Mouse (Mus musculus): Measurements from ENCODE around the gene Lax1.
A peak's percentile ranks its signal among the peaks of the same experiment; 100 is the strongest.
"Not testable (repeated sequence)": the region's sequence is repeated elsewhere in the genome, so short reads cannot be mapped to it uniquely, and the experiment has no call there.

The Lax1 gene

DNA sequence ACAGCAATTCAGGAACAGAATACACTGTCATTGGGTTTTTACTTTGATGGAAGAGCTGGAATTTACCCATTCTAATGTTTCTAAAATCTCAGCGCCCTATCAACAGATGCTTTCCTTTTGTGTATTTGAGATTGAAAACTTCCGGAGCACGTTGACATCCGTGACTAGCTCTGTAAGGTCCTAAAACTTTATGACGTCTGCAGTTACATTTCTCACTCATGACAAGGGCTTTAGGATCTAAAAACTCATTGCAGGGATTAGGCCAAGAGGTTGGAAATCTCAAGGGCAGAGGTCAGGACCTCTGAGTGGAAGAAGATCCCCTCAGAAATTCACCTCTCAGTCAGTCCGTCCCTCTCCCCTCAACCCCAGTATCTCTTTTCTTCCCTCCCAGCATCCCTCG lies 1.6 kb downstream of the Lax1 start:
- DNase-seq (ENCODE audit: low read depth, low spot score): no peak

DNA sequence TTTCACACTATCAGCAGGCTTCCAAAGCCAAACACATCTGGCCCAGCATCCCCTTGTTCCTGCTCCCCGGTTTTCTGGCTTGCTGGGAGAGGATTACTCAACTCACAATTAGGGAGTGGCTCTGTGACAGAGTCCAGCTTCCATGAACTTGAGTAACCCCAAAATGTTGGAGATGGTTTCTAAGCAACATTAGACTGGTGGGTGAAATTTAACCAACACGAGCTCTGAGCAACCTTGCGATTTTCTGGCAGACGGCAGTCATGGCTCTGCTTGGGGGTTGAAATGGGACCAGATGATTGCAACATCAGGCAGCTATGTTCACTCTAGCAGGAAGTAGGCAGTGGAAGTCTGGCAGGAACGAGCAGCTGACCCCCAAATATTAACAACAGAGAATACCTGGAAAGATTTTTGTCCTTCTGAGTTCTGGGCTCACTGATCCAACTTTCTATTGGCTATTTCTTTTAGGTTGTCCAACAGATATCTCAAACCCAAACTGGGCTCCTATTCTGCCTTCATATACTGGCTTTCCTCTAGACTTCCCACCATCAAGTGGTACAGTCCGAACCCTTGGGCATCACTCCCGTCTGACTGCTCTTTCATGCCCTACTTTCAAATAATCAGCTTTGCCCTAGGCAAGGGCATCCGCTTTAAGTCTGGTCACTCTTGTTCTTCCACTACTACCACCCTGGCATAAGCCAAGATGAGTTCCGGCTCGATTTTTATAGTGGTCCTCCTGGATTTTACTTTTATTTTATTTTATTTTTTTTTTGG lies 4.0 kb downstream of the Lax1 start:
- DNase-seq (ENCODE audit: low read depth, low spot score): peak; percentile 95

DNA sequence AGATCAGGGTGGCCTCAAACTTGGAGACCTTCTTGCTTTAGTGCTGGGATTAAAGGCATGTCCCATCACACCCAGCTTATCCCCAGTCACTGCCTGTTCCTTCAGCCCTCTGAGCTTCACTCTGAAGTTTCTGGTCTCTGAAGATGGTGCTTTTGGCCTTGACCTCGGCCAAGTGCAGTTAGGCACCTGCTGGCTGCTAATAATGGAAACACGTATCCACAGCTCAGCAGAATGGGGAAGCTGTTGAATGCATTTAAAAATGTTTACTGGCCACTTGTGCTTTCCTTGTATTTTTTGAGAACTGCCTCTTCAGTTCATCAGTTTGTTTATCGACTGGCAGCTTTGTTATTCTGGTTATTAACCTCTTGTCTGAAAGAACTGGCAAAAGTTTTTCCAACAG lies 18.1 kb downstream of the Lax1 start:
- DNase-seq (ENCODE audit: low read depth, low spot score): no peak

DNA sequence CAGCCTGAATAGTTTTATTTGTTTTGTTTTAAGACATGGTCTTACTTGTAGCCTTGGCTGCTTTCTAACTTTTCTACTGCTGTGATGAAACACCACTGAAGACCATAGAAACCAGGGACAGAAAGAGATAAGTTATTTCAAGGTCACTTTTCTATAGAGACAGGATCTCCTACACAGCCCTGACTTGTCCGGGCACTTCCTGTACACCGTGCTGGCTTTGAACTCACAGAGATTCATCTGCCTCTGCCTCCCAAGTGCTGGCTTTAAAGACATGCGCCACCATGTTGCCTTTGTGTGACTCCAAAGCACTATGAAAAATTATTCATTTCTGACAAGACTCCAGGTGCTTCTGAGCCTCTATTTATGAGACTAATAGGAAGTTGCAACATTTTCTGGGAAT lies 18.6 kb downstream of the Lax1 start:
- no peak for DNase-seq (ENCODE audit: low read depth, low spot score)

DNA sequence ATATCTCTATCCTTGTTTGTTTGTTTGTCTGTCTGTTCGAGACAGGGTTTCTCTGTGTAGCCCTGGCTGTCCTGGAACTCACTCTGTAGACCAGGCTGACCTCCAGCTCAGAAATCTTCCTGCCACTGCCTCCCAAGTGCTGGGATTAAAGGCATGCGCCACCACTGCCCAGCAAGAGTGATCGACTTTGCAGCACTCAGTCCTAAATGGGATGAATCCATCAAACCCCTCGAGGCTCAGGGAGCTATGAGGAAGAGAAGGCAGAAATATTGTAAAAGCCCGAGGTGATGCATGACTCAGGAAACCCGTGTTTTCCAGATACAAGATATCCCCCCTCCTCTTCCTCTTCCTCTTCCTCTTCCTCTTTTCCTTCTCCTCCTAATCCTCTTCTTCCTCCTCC lies 19.1 kb downstream of the Lax1 start:
- DNase-seq (ENCODE audit: low read depth, low spot score): no peak

DNA sequence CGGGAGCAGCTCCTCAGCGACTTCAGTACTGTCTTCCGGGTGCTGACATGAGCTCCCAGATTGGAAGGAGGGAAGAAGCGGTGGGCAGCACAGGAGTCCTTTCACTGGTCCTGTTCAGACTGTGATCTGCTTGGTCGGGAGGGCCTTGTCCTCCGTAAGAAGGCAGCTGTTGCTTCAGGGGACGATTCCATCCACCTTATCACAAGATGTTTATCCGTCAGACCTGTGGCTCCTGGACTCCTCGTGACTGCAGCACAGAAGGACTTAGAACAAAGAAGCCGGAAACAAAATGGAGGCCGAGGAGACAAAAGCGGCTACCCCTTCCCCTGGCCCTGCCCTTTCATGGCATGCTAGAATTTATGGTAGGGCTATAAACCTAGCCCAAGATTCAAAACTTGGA lies 19.7 kb downstream of the Lax1 start:
- DNase-seq (ENCODE audit: low read depth, low spot score): no peak

DNA sequence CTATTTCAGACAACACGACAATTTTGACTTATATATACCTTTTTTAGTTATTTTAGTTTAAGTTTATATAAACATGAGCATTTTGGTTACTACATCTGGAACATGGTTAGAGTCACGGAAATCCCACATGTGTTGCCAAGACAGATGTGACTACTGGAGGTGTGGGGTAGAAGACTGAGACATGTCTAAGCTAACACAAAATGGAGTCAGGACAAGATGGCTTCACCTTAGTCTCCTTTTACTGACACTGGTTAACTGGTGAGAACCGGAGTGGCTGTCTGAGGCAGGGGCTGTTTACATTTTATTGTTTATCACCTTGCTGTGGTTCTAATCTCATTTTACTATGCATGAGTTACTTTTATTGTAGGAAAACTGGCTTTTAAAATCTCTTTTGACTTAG lies 21.3 kb downstream of the Lax1 start:
- DNase-seq (ENCODE audit: low read depth, low spot score): no peak

DNA sequence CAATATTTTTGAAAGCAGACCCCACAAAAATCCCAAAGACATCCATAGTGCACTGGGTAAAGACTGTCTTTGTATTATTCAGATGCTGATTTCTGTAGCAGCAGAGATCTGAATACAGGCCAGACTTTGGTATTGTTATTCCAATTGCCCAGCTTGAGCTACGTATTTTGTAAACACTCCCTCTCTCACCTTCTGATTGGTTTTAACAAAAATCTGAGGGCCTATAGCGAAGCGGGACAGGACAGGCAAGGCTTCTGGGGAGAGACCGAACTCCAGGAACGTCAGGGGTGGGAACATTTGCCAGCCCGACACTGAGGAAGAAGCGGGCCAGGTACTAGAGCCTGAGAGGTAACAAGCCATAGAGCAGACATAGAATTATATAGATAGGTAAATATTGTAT lies 22.2 kb downstream of the Lax1 start:
- no peak for DNase-seq (ENCODE audit: low read depth, low spot score)

DNA sequence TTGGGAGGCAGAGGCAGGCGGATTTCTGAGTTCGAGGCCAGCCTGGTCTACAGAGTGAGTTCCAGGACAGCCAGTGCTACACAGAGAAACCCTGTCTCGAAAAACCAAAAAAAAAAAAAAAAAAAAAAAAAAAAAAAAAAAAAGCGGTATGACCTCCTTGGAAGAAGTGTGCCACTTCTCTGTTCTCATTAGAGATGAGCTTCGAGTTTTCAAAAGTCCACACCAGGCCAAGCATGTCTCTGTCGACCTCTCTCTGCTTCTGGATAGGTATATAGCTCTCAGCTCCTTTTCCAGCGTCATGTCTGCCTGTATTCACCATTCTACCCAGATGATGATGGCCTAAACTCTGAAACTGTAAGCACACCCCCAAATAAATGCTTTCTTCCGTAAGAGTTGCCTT lies 24.2 kb downstream of the Lax1 start:
- DNase-seq (ENCODE audit: low read depth, low spot score): not testable (repeated sequence)

DNA sequence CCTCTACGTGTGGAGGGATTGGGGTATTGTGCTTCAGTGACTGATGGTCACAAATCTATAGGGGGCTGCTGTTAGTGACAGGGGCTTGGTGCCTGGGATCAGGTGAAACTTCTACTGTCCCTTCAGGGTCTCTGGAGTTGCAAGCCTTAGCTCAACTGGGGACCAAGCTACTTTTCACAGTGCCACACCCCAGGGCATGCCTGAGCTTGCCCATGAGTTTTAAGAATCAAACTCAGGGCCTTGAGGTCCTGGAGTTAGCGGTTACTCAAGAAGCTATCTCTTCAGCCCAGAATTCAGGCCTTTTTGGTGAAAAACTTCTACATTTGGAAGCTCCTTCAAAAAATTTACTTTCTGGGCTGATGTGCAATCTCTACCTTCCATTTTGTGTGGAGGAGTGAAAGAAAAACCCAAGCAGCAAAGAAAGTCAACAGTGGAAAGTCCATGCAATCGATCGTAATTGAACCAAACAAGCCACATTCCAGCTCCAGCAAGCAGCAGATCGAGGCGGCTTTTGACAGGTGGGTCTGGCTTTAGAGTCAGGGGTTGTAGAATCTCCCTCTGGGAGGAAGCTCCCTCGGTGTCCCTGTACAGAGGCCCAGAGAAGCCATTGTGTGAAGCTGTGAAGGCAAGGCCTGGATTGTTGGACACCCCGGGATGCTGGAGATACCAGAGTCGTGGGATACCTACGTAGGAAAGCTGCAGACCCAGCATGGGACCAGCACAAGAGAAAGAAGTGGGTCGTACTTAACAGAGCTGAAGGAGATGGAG lies 25.5 kb downstream of the Lax1 start:
- no peak for DNase-seq (ENCODE audit: low read depth, low spot score)

DNA sequence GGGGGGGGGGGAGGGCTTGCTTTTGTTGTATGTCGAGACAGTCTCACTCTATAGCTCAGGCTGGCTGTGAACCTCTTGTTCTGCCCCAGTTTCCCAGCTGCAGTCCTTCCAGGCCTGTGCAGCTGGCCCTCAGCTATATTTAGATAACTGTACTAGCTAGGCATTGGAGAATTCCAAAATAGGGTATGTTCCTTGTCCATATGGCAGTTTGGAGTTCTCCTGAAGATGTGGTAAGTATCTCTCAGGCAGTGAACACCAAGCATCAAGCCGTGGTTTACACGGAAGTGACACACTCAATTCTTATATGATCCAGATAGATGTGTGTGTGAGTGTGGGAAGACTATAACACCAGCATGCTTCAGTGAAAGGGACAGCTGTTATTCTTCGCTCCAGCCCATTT lies 26.5 kb downstream of the Lax1 start:
- no peak for DNase-seq (ENCODE audit: low read depth, low spot score)

DNA sequence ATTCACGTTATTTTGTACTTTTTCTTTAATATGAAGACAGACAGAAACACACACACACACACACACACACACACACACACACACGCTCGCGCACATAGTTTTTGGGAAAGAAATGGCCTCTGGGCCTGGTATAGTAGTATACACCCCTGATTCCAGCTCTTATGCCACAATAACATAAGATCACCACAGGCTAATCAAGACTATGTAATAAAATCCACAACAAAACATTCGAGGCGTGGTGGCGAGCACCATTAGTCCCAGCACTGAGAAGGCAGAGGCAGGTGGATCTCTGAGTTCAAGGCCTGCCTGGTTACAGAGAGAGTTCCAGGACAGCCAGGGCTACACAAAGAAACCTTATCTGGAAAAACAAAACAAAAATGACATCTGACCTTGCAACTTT lies 27.0 kb downstream of the Lax1 start:
- DNase-seq (ENCODE audit: low read depth, low spot score): no peak

DNA sequence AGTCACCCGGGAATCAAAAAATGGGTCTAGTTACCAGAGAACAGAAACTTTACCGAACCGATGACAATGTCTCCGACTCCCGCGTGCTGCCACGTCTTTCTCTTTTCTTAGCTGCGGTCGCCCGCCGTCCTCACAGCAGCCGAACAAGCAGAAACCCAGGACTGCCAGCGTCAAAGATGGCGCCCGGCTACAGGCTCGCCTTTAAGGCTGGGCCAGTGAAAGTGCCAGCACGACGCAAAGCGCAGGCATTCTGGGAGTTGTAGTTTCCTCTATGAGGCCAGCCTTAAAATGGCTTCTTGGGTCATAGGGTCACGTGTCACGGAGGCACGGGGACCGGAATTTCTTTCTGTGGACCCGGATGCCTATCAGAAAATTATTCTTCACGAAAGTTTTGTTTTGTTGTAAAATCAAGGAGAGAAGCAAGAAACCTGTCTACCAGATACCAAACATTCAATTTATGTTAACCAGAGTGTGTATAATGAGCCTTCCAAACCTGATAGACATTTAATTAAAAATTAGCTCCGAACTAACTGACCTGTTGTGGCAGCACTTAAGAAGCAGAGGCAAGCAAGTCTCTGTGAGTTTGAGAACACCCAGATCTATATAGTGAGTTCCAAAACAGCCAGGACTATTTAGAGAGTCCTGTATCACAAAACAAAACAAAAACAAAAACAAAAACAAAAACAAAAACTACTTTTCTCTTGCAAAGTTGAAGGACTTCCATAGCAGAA lies 28.5 kb downstream of the Lax1 start, which contains the start of gene Gm38394:
TSS of gene Gm38394 (minus strand) at position 116 of the 731 bp plus-strand sequence.
- peak; percentile 95 for DNase-seq (ENCODE audit: low read depth, low spot score)

DNA sequence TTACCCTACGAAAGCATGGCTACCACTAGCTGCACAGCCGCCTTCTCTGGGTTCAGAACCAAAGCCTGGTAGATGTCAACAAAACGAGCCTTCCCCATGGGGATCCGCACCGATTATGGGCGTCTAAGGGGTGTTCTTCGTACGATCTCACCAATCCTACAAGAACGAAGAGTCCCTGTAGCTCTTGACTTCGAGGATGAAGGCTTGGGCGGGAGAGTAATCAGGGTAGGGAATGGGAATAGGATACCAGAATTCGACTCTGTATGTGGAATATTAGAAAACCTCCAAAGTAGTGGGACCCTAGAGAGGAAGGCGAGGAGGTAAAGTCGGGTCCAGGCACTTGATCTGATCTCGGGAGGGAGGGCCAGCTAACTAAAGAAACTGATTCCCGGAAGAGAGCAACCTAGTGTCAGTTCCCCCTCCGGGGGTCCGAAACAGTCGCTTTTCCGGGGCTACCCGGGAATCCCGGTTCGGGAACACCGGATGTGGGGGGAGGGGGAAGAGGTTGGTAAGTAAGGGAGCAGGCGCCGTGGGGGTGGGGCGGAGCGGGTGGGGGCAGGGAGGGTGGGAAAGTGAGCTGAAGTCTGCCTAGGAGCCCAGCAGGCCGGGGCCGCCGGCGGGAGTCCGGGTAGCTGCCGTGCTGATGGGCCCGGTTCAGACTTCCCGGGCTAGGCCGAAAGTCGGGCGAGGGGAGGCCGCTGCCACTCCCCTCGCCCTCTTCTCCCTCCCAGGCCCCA lies 29.3 kb downstream of the Lax1 start, which contains the start of gene Zbed6:
TSS of gene Zbed6 (minus strand) at position 420 of the 737 bp plus-strand sequence.
- peak; percentile 41 for DNase-seq (ENCODE audit: low read depth, low spot score)

DNA sequence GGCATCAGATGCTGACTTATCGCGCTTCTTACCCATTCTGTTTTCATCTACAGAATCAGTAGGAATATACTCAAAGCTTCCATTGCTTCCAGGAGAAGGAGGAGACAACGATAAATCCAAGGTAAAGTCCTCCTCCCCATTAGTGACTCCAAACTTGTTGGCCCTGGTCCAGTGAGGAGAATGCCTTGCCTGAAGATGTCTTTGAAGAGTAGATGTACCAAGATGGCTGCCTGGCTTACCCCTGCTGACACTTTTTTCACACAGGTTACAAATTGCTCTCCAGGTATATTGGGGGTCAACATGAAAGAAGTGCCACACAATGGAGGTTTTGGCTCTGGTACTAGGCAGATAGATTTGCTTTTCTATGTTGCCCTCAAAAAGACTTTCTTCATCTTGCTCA lies 31.0 kb downstream of the Lax1 start:
- no peak for DNase-seq (ENCODE audit: low read depth, low spot score)

DNA sequence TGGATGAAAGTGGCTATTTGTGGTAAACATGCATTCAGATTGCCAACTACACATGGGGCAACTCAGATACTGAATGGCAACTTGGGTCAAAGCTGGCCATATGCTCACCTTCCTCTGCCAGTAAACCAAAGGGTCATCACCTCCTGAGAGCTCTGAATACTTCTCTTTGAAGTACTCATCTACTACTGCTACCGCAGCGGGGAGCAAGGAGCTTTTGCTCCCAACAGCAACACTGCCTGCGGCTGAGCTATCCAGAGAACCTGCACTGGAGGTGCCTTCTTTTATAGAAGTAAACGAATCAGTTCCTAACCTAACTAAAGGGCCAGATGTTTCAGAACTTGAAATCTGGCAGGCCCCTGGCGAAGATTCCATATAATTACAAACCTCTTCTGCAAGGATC lies 33.1 kb downstream of the Lax1 start:
- DNase-seq (ENCODE audit: low read depth, low spot score): no peak

DNA sequence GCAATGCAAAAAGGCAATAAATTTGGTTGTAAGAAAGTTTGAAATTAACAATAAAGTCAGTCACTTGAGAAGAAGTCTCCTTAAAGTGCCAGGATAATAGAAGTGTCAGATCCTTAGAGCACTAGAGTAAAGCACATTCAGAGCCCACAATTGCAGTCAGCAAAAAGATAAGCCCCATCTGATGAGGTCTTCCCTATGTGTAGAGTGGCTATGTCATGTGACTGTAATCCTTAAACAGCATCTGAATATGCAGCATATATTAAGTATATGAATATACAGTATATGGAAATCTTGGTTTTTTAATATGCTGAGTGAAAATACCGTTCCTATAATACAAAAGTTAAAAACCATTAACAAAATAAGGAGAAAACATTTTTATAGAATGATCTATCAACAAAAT lies 36.9 kb downstream of the Lax1 start:
- no peak for DNase-seq (ENCODE audit: low read depth, low spot score)

DNA sequence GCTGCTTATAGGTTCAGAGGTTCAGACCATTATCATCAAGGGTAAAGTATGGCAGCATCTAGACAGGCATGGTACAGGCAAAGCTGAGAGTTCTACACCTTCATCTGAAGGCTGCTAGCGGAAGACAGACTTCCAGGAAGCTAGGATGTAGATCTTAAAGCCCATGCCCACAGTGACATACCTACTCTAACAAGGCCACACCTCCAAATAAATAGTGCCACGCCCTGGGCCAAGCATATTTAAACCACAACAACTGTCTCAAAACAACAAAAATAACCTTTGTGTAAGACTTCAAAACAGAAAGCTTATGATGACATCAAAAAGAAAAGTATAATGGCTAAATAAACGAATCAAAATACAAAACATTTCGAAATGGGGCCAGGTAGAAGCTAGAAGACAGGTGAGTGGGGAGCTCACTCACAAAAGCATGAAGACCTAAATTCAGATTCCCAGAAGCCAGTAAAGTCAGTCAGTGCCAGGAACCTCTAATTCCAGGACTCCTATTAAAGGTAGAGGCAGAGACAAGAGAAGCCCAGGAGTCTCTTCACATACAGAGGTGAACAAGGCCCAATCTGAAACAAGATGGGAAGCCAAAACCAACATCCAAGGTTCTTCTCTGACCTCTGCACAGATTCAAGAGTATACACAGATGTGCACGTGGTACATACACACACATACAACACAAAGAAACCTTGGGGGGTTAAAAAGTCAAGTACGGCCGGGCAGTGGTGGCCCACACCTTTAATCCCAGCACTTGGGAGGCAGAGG lies 39.4 kb downstream of the Lax1 start:
- no peak for DNase-seq (ENCODE audit: low read depth, low spot score)

DNA sequence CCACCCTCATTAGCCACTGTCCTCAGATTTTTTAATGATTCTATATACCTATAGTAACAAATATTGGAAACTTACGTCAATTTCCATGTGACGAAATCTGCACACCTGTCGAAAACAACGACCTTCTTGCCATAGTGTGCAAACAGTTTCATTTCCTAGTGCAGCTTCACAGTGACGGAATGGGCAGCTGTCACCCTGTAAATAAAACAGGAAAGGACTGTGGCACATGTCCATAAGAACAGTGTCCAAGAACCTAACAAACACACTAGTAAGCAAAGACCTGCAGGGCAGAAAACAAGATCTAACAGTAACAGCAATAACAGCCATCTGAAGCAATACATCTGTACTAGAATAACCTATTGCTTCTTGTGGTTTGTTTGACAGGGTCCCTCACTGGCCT lies 44.3 kb downstream of the Lax1 start:
- peak; percentile 44 for DNase-seq (ENCODE audit: low read depth, low spot score)

DNA sequence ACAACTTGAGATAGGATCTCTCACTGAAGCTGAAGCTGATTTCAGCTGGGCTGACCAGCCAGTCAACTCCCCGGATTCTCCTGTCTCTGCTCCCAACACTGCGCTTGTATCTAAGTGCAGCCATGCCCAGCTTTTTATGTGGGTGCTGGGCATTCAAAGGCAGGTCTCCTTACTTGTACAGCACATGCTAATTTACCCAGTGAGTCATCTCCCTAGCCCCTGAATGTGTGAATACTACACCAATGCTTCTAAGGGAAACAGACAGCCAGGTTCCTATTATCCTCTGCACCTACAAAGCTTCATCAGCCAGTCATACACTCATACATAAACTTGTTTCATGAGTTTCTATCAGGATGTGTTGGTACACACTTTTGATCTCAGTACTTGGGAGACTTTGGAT lies 48.7 kb downstream of the Lax1 start:
- DNase-seq (ENCODE audit: low read depth, low spot score): no peak

DNA sequence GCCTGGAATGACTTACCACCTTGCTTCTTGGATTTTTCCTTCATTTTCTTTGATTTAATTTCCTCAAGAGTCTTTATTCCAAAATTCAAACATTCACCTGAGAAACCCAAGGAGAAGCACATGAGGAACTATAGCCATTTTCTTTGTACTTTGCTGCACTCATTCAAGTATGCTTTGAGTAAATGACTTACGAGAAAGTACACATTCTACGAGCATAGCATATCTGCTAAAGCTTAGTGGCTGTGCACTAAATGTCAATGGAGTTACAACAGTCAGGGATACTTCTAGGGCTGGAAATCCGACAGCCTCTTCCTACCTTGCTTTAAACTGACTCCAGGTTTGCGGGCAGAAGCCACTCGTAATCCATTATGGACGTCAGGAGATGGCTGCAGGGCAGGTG lies 51.4 kb downstream of the Lax1 start:
- no peak for DNase-seq (ENCODE audit: low read depth, low spot score)
